18 mouse cellular contexts compared by ENCODE assay signal in genomic region chr11:115921986-115922385, GRCm38 (mm10). TPM values are rescaled to one million over a fixed set of nuclear protein-coding genes. Genes with fewer than 3 reads are reported as not detected.
"Had no signal": no experiment of that assay in that cellular context is flagged by ENCODE, and none has a peak within 500 bp of the region (broad histone marks: within the 10 kb centered on the region; RNA-seq: fewer than 3 reads in every experiment).

No protein-coding gene starts in this region.

- H3K4me1 ChIP-seq: neural tube, embryonic 13.5 days; neural tube, embryonic 15.5 days; stomach, embryonic 15.5 days had no signal

- DNase-seq: retina, postnatal 1 day; right cerebral cortex, adult 18-20 months; right cerebral cortex, postnatal 14 days; right cerebral cortex, postnatal 25 days; right cerebral cortex, postnatal 4 days; spleen, adult 18-20 months; thymus, adult 18-20 months; thymus, adult 2 months; thymus, postnatal 14 days; thymus, postnatal 25 days; thymus, postnatal 36 days; thymus, postnatal 4 days had no signal

- H3K9ac ChIP-seq: neural tube, embryonic 13.5 days; neural tube, embryonic 15.5 days; stomach, embryonic 15.5 days had no signal

- H3K4me3 ChIP-seq: neural tube, embryonic 13.5 days; neural tube, embryonic 15.5 days; stomach, embryonic 15.5 days had no signal

- H3K27me3 ChIP-seq: neural tube, embryonic 13.5 days; neural tube, embryonic 15.5 days; stomach, embryonic 15.5 days had no signal

- H3K4me2 ChIP-seq: neural tube, embryonic 13.5 days; neural tube, embryonic 15.5 days; stomach, embryonic 15.5 days had no signal

- H3K27ac ChIP-seq: neural tube, embryonic 13.5 days; neural tube, embryonic 15.5 days; stomach, embryonic 15.5 days; stomach, postnatal 0 days had no signal

- H3K9me3 ChIP-seq: neural tube, embryonic 13.5 days; neural tube, embryonic 15.5 days; stomach, embryonic 15.5 days had no signal

RNA-seq across cellular contexts. Expression of gene Smim6, which starts 10.2 kb away (rescaled TPM):
- total RNA-seq: neutrophil, adult 5-6 weeks had no signal

RNA-seq across cellular contexts. Expression of gene Smim5, which starts 22.2 kb away (rescaled TPM):
- polyA plus RNA-seq: testis, adult 2 months had no signal
